ENCODE assay signal across 20 mouse cellular contexts in genomic region chr7:107236854-107237253, GRCm38 (mm10). TPM values are rescaled to one million over a fixed set of nuclear protein-coding genes. Genes with fewer than 3 reads are reported as not detected.
A peak's percentile ranks its signal among the peaks of the same experiment; 100 is the strongest.
DNase-seq lines count a peak whose midpoint lies in the region; TF ChIP-seq lines count a peak whose summit lies in the region.
"Had no signal": no experiment of that assay in that cellular context is flagged by ENCODE, and none has a peak within 500 bp of the region (broad histone marks: within the 10 kb centered on the region; RNA-seq: fewer than 3 reads in every experiment).

No protein-coding gene starts in this region.

- peak; percentile 2 for DNase-seq in embryo, embryonic 11 days
- DNase-seq in embryo, embryonic 9.5 days (ENCODE audit: extremely low spot score): no peak
- peak; percentile 87 for DNase-seq in ES-E14 (ENCODE audit: low read depth, low spot score)
- peak; percentile 96 for DNase-seq in ZHBTc4 (ENCODE audit: low read depth, low spot score)
- DNase-seq in cerebellum, adult 11-12 months: no peak
- DNase-seq in frontal cortex, postnatal 10 days (ENCODE audit: low spot score in 2 of 2): no peak
- DNase-seq: adrenal gland, postnatal 10 days; cerebellum, adult 18-20 months; cerebellum, adult 9-11 months; cerebellum, postnatal 36 days; gastrocnemius, postnatal 36 days; heart, adult 11 months; heart, postnatal 4 days; kidney, adult 2 months had no signal

- peak overlapping the region; percentile 49; the same call in 1 of the 2 replicates for H3K27ac ChIP-seq in ES-E14 (ENCODE audit: insufficient read depth, low read depth, low read length, poor library complexity, severe bottlenecking)
- H3K27ac ChIP-seq: embryonic facial prominence, embryonic 13.5 days; heart, embryonic 13.5 days; hindbrain, embryonic 14.5 days had no signal

- peaks cover 40% of the 10 kb centered on the region for H3K36me3 ChIP-seq in E14TG2a.4 (ENCODE audit: insufficient read depth, low read length)
- no peaks in the 10 kb centered on the region for H3K36me3 ChIP-seq in ES-E14 (ENCODE audit: control insufficient read depth, insufficient read depth, low read length, poor library complexity, severe bottlenecking)
- H3K36me3 ChIP-seq: embryonic facial prominence, embryonic 13.5 days; heart, embryonic 13.5 days had no signal

- TF ChIP-seq CTCF in E14TG2a.4 (conservative IDR thresholded peaks at IDR 0.05; ENCODE audit: low read length): no peak

- no peaks in the 10 kb centered on the region for H3K9me3 ChIP-seq in E14TG2a.4 (ENCODE audit: low read length)
- H3K9me3 ChIP-seq in ES-E14 (ENCODE audit: control insufficient read depth, insufficient read depth, low read depth, low read length): no peaks in the 10 kb centered on the region
- H3K9me3 ChIP-seq: embryonic facial prominence, embryonic 13.5 days; heart, embryonic 13.5 days had no signal

- no peak overlapping the region for H3K9ac ChIP-seq in ES-E14 (ENCODE audit: insufficient read depth, low read depth, low read length, poor library complexity, severe bottlenecking)
- H3K9ac ChIP-seq: embryonic facial prominence, embryonic 13.5 days; heart, embryonic 13.5 days; hindbrain, embryonic 14.5 days had no signal

- peaks cover 79% of the 10 kb centered on the region for H3K4me1 ChIP-seq in E14TG2a.4 (replicated peaks; ENCODE audit: low read depth, low read length)
- peaks cover 9 to 25% of the 10 kb centered on the region in 2 experiments for H3K4me1 ChIP-seq in ES-E14 (ENCODE audit: control insufficient read depth in 2 of 2, insufficient read depth in 2 of 2, low read length in 2 of 2, poor library complexity in 1 of 2)
- H3K4me1 ChIP-seq: embryonic facial prominence, embryonic 13.5 days; heart, embryonic 13.5 days had no signal

- in situ Hi-C loops in ES-E14 (cut with MboI; ENCODE audit: low sequenced_read_pairs in 2 of 2, unreplicated experiment in 2 of 2): no loop called here

- H3K4me3 ChIP-seq in E14TG2a.4 (replicated peaks; ENCODE audit: low read length): peak overlapping the region; percentile 7; the same call in 1 of the 2 replicates
- H3K4me3 ChIP-seq in ES-E14 (ENCODE audit: insufficient read depth in 1 of 2, low read depth in 1 of 2, low read length in 2 of 2, poor library complexity in 1 of 2, severe bottlenecking in 1 of 2): no peak overlapping the region
- H3K4me3 ChIP-seq: embryonic facial prominence, embryonic 13.5 days; heart, embryonic 13.5 days had no signal

- no peaks in the 10 kb centered on the region for H3K27me3 ChIP-seq in E14TG2a.4 (ENCODE audit: insufficient read depth, low read length)
- H3K27me3 ChIP-seq: embryonic facial prominence, embryonic 13.5 days; heart, embryonic 13.5 days had no signal

TF ChIP-seq in ES-E14, 5 proteins besides CTCF, POLR2A, EP300 and RAD21:
- no peak for TF ChIP-seq ZNF384 (IDR thresholded peaks at IDR 0.05; ENCODE audit: low read depth, low read length)
- peak; percentile 82 for TF ChIP-seq CHD2 (IDR thresholded peaks at IDR 0.05; ENCODE audit: low read depth, low read length)
- TF ChIP-seq MAFK (IDR thresholded peaks at IDR 0.05; ENCODE audit: insufficient read depth, low read depth, low read length): 0 out of 2 replicates have a peak, but pooled peaks have one; percentile 36

RNA-seq across cellular contexts. Expression of gene Rbmxl2, which starts 27.6 kb away (rescaled TPM):
- total RNA-seq in ES-E14 (2012; rRNA removed): 82.7 and 100 TPM in 2 replicates
- total RNA-seq: gastrocnemius, adult 8-10 months; gastrocnemius, postnatal 36 days; heart, postnatal 4 days; MEL had no signal

Comparison
In these comparisons a context has a peak if more than half of its experiments do, and no peak if none do; other contexts are left out.
1. DNase-seq: peak in embryo, embryonic 11 days (single experiment), ES-E14 (single experiment) and ZHBTc4 (single experiment); none in embryo, embryonic 9.5 days (single experiment), cerebellum, adult 11-12 months (single experiment) and frontal cortex, postnatal 10 days (0 of 2).